Mouse (Mus musculus): Measurements from ENCODE around the gene Myom1.

The Myom1 gene

GRCm38 (mm10) chr17:70991706-70992625 lies 10.5 kb upstream of the Myom1 start:
- DNase-seq (ENCODE audit: low spot score): peak; percentile 57

GRCm38 (mm10) chr17:70992662-70993061 lies 9.8 kb upstream of the Myom1 start:
- no peak for DNase-seq (ENCODE audit: low spot score)

- DNase-seq (ENCODE audit: low spot score): no peak
These were observed 9.0 kb upstream of the Myom1 start for GRCm38 (mm10) chr17:70993385-70993807.

- DNase-seq (ENCODE audit: low spot score): no peak
These were observed 7.8 kb upstream of the Myom1 start for GRCm38 (mm10) chr17:70994671-70995070.

- no peak for DNase-seq (ENCODE audit: low spot score)
These were observed 6.9 kb upstream of the Myom1 start for GRCm38 (mm10) chr17:70995551-70995950.

- DNase-seq (ENCODE audit: low spot score): no peak
These were observed 4.6 kb upstream of the Myom1 start for GRCm38 (mm10) chr17:70997836-70998235.

- no peak for DNase-seq (ENCODE audit: low spot score)
These were observed 3.9 kb upstream of the Myom1 start for GRCm38 (mm10) chr17:70998400-70998975.

- DNase-seq (ENCODE audit: low spot score): no peak
These were observed 3.2 kb upstream of the Myom1 start for GRCm38 (mm10) chr17:70999187-70999586.

- DNase-seq (ENCODE audit: low spot score): no peak
These were observed 2.2 kb upstream of the Myom1 start for GRCm38 (mm10) chr17:71000255-71000654.

GRCm38 (mm10) chr17:71001067-71001466 lies 1.4 kb upstream of the Myom1 start:
- DNase-seq (ENCODE audit: low spot score): no peak

- peak; percentile 57 for DNase-seq (ENCODE audit: low spot score)
These were observed 743 bp upstream of the Myom1 start for GRCm38 (mm10) chr17:71001699-71002080.

GRCm38 (mm10) chr17:71002744-71003094 lies 286 bp downstream of the Myom1 start, which contains the start of gene Myl12a:
Gene Myl12a (minus strand): TSS chr17:71002878.
- DNase-seq (ENCODE audit: low spot score): no peak

GRCm38 (mm10) chr17:71003112-71003511 lies 679 bp downstream of the Myom1 start:
- DNase-seq (ENCODE audit: low spot score): no peak

- no peak for DNase-seq (ENCODE audit: low spot score)
These were observed 1.3 kb downstream of the Myom1 start for GRCm38 (mm10) chr17:71003721-71004120.

- DNase-seq (ENCODE audit: low spot score): no peak
These were observed 1.9 kb downstream of the Myom1 start for GRCm38 (mm10) chr17:71004186-71004960.

- no peak for DNase-seq (ENCODE audit: low spot score)
These were observed 4.5 kb downstream of the Myom1 start for GRCm38 (mm10) chr17:71006976-71007375.

GRCm38 (mm10) chr17:71008676-71009075 lies 6.2 kb downstream of the Myom1 start:
- no peak for DNase-seq (ENCODE audit: low spot score)

GRCm38 (mm10) chr17:71009751-71010150 lies 7.3 kb downstream of the Myom1 start:
- no peak for DNase-seq (ENCODE audit: low spot score)

- no peak for DNase-seq (ENCODE audit: low spot score)
These were observed 8.3 kb downstream of the Myom1 start for GRCm38 (mm10) chr17:71010646-71011242.

GRCm38 (mm10) chr17:71011931-71012662 lies 9.7 kb downstream of the Myom1 start:
- DNase-seq (ENCODE audit: low spot score): no peak

- DNase-seq (ENCODE audit: low spot score): no peak
These were observed 10.7 kb downstream of the Myom1 start for GRCm38 (mm10) chr17:71013105-71013504.

GRCm38 (mm10) chr17:71014911-71015310 lies 12.5 kb downstream of the Myom1 start:
- DNase-seq (ENCODE audit: low spot score): no peak

Measured in MN1 (cell line).